Mouse (Mus musculus): ENCODE data around the gene Enox1. TPM values are rescaled to one million over a fixed set of nuclear protein-coding genes. Genes with fewer than 3 reads are reported as not detected.

The Enox1 gene
- total and polyA plus RNA-seq, 2 experiments from 2014 or later, result 23.1 to 49.6 TPM

DNA sequence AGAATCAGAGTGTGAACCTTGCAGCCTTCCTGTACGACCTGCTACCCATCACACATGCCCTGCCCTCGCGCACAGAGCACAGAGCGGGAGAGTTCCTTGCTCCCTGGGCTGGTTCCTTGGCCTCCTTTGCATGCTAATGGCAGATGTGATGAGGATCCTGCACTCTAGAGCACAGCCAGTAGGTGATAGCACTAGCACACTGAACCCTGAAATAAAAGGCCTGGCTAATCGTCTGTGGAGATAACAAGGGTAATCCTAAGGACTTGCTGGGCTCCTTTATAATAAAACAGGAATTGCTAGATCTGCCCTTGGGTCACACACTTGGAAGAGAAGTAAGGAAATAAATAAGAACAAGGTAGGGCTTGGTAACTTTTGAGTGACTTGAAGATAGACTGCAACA lies 215.4 kb downstream of the Enox1 start:
- Histone ChIP-seq H3K36me3 (ENCODE audit: insufficient read depth, low read length) (no peaks in the 10 kb centered on the region), H3K9ac (replicated peaks; ENCODE audit: low read length, poor library complexity, severe bottlenecking) (no peak overlapping the region), H3K4me1 (ENCODE audit: insufficient read depth, low read length) (0 out of 2 replicates have a peak, but pooled peaks cover 2% of the 10 kb centered on the region), H3K4me3 (ENCODE audit: low read depth, low read length) (no peak overlapping the region), H3K27me3 (ENCODE audit: insufficient read depth, low read length) (no peaks in the 10 kb centered on the region), H3K4me2 (ENCODE audit: low read depth, low read length, poor library complexity, severe bottlenecking) (no peak overlapping the region), H3K9me3 (ENCODE audit: low read length) (no peaks in the 10 kb centered on the region), H3K27ac (ENCODE audit: low read depth, low read length) (no peak overlapping the region)
- WGBS, result 65% methylated on average over 5 of the region's 5 CpGs
- ATAC-seq (ENCODE audit: low FRiP score) (no peak), DNase-seq (ENCODE audit: low spot score) (no peak)
- TF ChIP-seq CTCF (IDR thresholded peaks at IDR 0.05), result peak; percentile 38

GRCm38 (mm10) chr14:77373119-77373518 lies 216.6 kb downstream of the Enox1 start:
- no peak overlapping the region for H3K27ac ChIP-seq (ENCODE audit: low read depth, low read length)
- no peak overlapping the region for H3K4me2 ChIP-seq (ENCODE audit: low read depth, low read length, poor library complexity, severe bottlenecking)
- no peak overlapping the region for H3K9ac ChIP-seq (replicated peaks; ENCODE audit: low read length, poor library complexity, severe bottlenecking)
- no peak overlapping the region for H3K4me3 ChIP-seq (ENCODE audit: low read depth, low read length)
- DNase-seq (ENCODE audit: low spot score), result no peak
- no peaks in the 10 kb centered on the region for H3K36me3 ChIP-seq (ENCODE audit: insufficient read depth, low read length)
- ATAC-seq (ENCODE audit: low FRiP score), result no peak
- peaks cover 5% of the 10 kb centered on the region; the same call in 1 of the 2 replicates for H3K4me1 ChIP-seq (ENCODE audit: insufficient read depth, low read length)
- no peaks in the 10 kb centered on the region for H3K9me3 ChIP-seq (ENCODE audit: low read length)
- WGBS, result 78% methylated on average over 3 of the region's 3 CpGs
- peak; percentile 20; the same call in 1 of the 2 replicates for TF ChIP-seq CTCF (IDR thresholded peaks at IDR 0.05)
- no peaks in the 10 kb centered on the region for H3K27me3 ChIP-seq (ENCODE audit: insufficient read depth, low read length)

- ATAC-seq (ENCODE audit: low FRiP score) (no peak), DNase-seq (ENCODE audit: low spot score) (no peak)
- WGBS, result 75% methylated on average over 2 of the region's 2 CpGs
- Histone ChIP-seq H3K9ac (replicated peaks; ENCODE audit: low read length, poor library complexity, severe bottlenecking) (no peak overlapping the region), H3K4me3 (ENCODE audit: low read depth, low read length) (no peak overlapping the region), H3K36me3 (ENCODE audit: insufficient read depth, low read length) (no peaks in the 10 kb centered on the region), H3K27ac (ENCODE audit: low read depth, low read length) (no peak overlapping the region), H3K4me1 (ENCODE audit: insufficient read depth, low read length) (peaks cover 5% of the 10 kb centered on the region; the same call in 1 of the 2 replicates), H3K4me2 (ENCODE audit: low read depth, low read length, poor library complexity, severe bottlenecking) (no peak overlapping the region), H3K27me3 (ENCODE audit: insufficient read depth, low read length) (no peaks in the 10 kb centered on the region), H3K9me3 (ENCODE audit: low read length) (no peaks in the 10 kb centered on the region)
- TF ChIP-seq CTCF (IDR thresholded peaks at IDR 0.05), result no peak
Measured at GRCm38 (mm10) chr14:77375054-77375453, 218.5 kb downstream of the Enox1 start.

DNA sequence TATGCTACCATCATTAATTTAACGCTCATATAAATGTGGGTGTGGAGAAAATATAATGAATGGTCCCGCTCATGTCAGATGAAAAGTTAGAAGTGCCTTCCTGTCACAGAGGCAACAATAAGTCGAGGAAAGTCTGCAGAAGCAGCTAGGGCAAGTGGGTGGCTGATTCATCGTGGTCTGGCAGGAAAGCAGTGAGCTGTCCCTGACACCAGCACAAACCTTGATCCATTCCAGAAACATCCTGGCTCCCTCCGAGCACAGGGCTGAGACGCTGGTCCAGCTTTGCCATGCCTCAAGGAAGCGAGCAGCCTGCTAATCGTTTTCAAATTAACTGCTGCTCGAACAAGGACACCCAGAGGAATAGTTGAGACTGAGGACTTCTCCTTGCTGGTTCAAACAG lies 219.1 kb downstream of the Enox1 start:
- peaks cover 5% of the 10 kb centered on the region; the same call in 1 of the 2 replicates for H3K4me1 ChIP-seq (ENCODE audit: insufficient read depth, low read length)
- no peak overlapping the region for H3K4me3 ChIP-seq (ENCODE audit: low read depth, low read length)
- DNase-seq (ENCODE audit: low spot score), result peak; percentile 22
- no peak for ATAC-seq (ENCODE audit: low FRiP score)
- whole genome bisulfite sequencing, result 63% methylated on average over 9 of the region's 9 CpGs
- H3K27ac ChIP-seq (ENCODE audit: low read depth, low read length), result no peak overlapping the region
- TF ChIP-seq CTCF (IDR thresholded peaks at IDR 0.05), result no peak
- H3K9ac ChIP-seq (replicated peaks; ENCODE audit: low read length, poor library complexity, severe bottlenecking), result no peak overlapping the region
- H3K27me3 ChIP-seq (ENCODE audit: insufficient read depth, low read length), result no peaks in the 10 kb centered on the region
- H3K4me2 ChIP-seq (ENCODE audit: low read depth, low read length, poor library complexity, severe bottlenecking), result no peak overlapping the region
- H3K9me3 ChIP-seq (ENCODE audit: low read length), result no peaks in the 10 kb centered on the region
- no peaks in the 10 kb centered on the region for H3K36me3 ChIP-seq (ENCODE audit: insufficient read depth, low read length)

DNA sequence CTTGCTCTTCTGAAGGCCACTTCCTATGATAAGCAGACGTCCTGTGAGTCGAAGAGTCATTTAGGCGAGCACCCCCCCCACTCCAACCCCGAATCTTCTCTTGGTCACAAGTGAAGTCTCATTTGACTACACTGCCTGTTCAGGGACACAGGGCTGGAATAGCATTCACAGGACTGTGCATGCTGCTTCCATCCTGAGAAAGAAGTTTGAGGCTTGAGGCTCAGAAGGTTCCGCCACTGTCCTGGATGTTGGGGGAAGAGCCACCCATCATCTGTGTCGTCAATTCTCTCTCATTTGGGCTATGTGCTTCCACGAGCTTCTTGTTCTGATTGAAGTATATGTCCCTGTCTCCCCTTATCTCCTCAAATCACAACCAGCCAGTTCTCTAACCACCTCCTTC lies 220.2 kb downstream of the Enox1 start:
- H3K27ac ChIP-seq (ENCODE audit: low read depth, low read length), result no peak overlapping the region
- H3K4me2 ChIP-seq (ENCODE audit: low read depth, low read length, poor library complexity, severe bottlenecking), result no peak overlapping the region
- no peaks in the 10 kb centered on the region for H3K36me3 ChIP-seq (ENCODE audit: insufficient read depth, low read length)
- TF ChIP-seq CTCF (IDR thresholded peaks at IDR 0.05), result no peak
- H3K4me1 ChIP-seq (ENCODE audit: insufficient read depth, low read length), result peaks cover 5% of the 10 kb centered on the region; the same call in 1 of the 2 replicates
- H3K27me3 ChIP-seq (ENCODE audit: insufficient read depth, low read length), result no peaks in the 10 kb centered on the region
- DNase-seq (ENCODE audit: low spot score) (no peak), ATAC-seq (ENCODE audit: low FRiP score) (no peak)
- 87% methylated on average over 7 of the region's 7 CpGs for WGBS
- no peak overlapping the region for H3K9ac ChIP-seq (replicated peaks; ENCODE audit: low read length, poor library complexity, severe bottlenecking)
- no peaks in the 10 kb centered on the region for H3K9me3 ChIP-seq (ENCODE audit: low read length)
- no peak overlapping the region for H3K4me3 ChIP-seq (ENCODE audit: low read depth, low read length)

- no peak for ATAC-seq (ENCODE audit: low FRiP score)
- H3K4me3 ChIP-seq (ENCODE audit: low read depth, low read length), result no peak overlapping the region
- H3K4me1 ChIP-seq (ENCODE audit: insufficient read depth, low read length), result peaks cover 5% of the 10 kb centered on the region; the same call in 1 of the 2 replicates
- H3K4me2 ChIP-seq (ENCODE audit: low read depth, low read length, poor library complexity, severe bottlenecking), result peak overlapping the region; percentile 19; the same call in 1 of the 2 replicates
- DNase-seq (ENCODE audit: low spot score), result no peak
- no peaks in the 10 kb centered on the region for H3K27me3 ChIP-seq (ENCODE audit: insufficient read depth, low read length)
- WGBS, result 46% methylated on average over 3 of the region's 3 CpGs
- no peak overlapping the region for H3K27ac ChIP-seq (ENCODE audit: low read depth, low read length)
- no peak for TF ChIP-seq CTCF (IDR thresholded peaks at IDR 0.05)
- H3K9ac ChIP-seq (replicated peaks; ENCODE audit: low read length, poor library complexity, severe bottlenecking), result no peak overlapping the region
- H3K9me3 ChIP-seq (ENCODE audit: low read length), result no peaks in the 10 kb centered on the region
- H3K36me3 ChIP-seq (ENCODE audit: insufficient read depth, low read length), result no peaks in the 10 kb centered on the region
Measured at GRCm38 (mm10) chr14:77377439-77377838, 220.9 kb downstream of the Enox1 start.

Data from midbrain, postnatal 0 days (tissue).